Mouse (Mus musculus): Measurements from ENCODE around the gene Ten1. TPM values are rescaled to one million over a fixed set of nuclear protein-coding genes. Genes with fewer than 3 reads are reported as not detected.

The Ten1 gene
- total and polyA plus RNA-seq, 3 experiments: 70.4 to 76.5 (median 74.4) TPM

- TF ChIP-seq USF1 (IDR thresholded peaks at IDR 0.05; ENCODE audit: low read depth, low read length) (no peak), IRF4 (IDR thresholded peaks at IDR 0.05; ENCODE audit: low read depth, low read length) (no peak)
- Histone ChIP-seq H3K4me2 (ENCODE audit: insufficient read depth, low read depth, poor library complexity, severe bottlenecking) (no peak overlapping the region), H3K27ac (ENCODE audit: insufficient read depth, low read depth) (no peak overlapping the region), H3K9me3 (replicated peaks; ENCODE audit: low read length) (no peaks in the 10 kb centered on the region), H3K4me1 (ENCODE audit: control insufficient read depth in 1 of 2, insufficient read depth in 2 of 2) (peaks cover 2 to 21% of the 10 kb centered on the region in 2 experiments), H3K4me3 (replicated peaks in 1 of 3; ENCODE audit: low read depth in 2 of 3, low read length in 2 of 3, poor library complexity in 1 of 3) (no peak overlapping the region), H3K9ac (ENCODE audit: insufficient read depth, low read depth) (no peak overlapping the region), H3K36me3 (replicated peaks in 1 of 2; ENCODE audit: control insufficient read depth in 1 of 2, insufficient read depth in 1 of 2, low read length in 1 of 2) (peaks cover 13 to 39% of the 10 kb centered on the region in 2 experiments), H3K79me2 (replicated peaks; ENCODE audit: control insufficient read depth, extremely low read depth, insufficient read depth, poor library complexity, severe bottlenecking) (peaks cover 9% of the 10 kb centered on the region), H3K27me3 (replicated peaks) (no peaks in the 10 kb centered on the region)
- in situ Hi-C loops (cut with MboI; ENCODE audit: low pct_ligation_motif_present, low pct_unique_long_range_greater_than_20kb, low sequenced_read_pairs) (no loop called here), dilution Hi-C loops (cut with MboI; ENCODE audit: extremely low pct_ligation_motif_present, extremely low pct_unique_long_range_greater_than_20kb, low sequenced_read_pairs) (no loop called here)
- no peak for DNase-seq (ENCODE audit: extremely low read depth)
Measured at GRCm38 (mm10) chr11:116201151-116201550, 2.5 kb downstream of the Ten1 start.

DNA sequence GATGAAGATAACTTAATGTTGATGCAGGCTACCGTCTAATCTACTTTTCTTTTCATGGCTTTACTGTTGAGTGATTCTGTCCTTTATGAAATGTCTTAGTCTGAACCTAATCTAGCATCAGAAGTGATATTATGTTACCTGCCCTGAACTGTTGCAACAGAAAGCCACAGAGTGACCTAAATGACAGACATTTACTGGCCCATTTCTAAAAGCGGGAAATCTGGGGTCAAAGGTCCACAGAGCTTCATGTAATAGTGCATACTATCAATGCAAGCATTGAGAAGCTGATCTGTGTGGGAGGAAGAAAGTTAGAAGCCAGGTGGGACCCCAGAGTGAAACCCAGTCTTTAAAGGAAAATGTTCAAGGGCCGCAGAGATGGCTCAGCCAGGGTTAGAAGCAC is 4.5 kb downstream of the Ten1 start:
- Histone ChIP-seq H3K4me2 (ENCODE audit: insufficient read depth, low read depth, poor library complexity, severe bottlenecking) (no peak overlapping the region), H3K4me3 (replicated peaks in 1 of 3; ENCODE audit: low read depth in 2 of 3, low read length in 2 of 3, poor library complexity in 1 of 3) (no peak overlapping the region), H3K27me3 (replicated peaks) (no peaks in the 10 kb centered on the region), H3K9me3 (replicated peaks; ENCODE audit: low read length) (peaks cover 4% of the 10 kb centered on the region), H3K79me2 (replicated peaks; ENCODE audit: control insufficient read depth, extremely low read depth, insufficient read depth, poor library complexity, severe bottlenecking) (no peaks in the 10 kb centered on the region), H3K27ac (ENCODE audit: insufficient read depth, low read depth) (no peak overlapping the region), H3K9ac (ENCODE audit: insufficient read depth, low read depth) (no peak overlapping the region), H3K4me1 (ENCODE audit: control insufficient read depth in 1 of 2, insufficient read depth in 2 of 2) (peaks cover 0 to 15% of the 10 kb centered on the region in 2 experiments; a peak in 3 of 4 replicates), H3K36me3 (replicated peaks in 1 of 2; ENCODE audit: control insufficient read depth in 1 of 2, insufficient read depth in 1 of 2, low read length in 1 of 2) (peaks cover 26 to 49% of the 10 kb centered on the region in 2 experiments)
- dilution Hi-C loops (cut with MboI; ENCODE audit: extremely low pct_ligation_motif_present, extremely low pct_unique_long_range_greater_than_20kb, low sequenced_read_pairs): no loop called here
- in situ Hi-C loops (cut with MboI; ENCODE audit: low pct_ligation_motif_present, low pct_unique_long_range_greater_than_20kb, low sequenced_read_pairs): no loop called here
- TF ChIP-seq MEF2A (IDR thresholded peaks at IDR 0.05; ENCODE audit: borderline replicate concordance, low read depth, low read length) (no peak), CHD2 (IDR thresholded peaks at IDR 0.05; ENCODE audit: low read length) (no peak), TBP (conservative IDR thresholded peaks at IDR 0.05; ENCODE audit: low read depth, low read length) (no peak)
- no peak for DNase-seq (ENCODE audit: extremely low read depth)

DNA sequence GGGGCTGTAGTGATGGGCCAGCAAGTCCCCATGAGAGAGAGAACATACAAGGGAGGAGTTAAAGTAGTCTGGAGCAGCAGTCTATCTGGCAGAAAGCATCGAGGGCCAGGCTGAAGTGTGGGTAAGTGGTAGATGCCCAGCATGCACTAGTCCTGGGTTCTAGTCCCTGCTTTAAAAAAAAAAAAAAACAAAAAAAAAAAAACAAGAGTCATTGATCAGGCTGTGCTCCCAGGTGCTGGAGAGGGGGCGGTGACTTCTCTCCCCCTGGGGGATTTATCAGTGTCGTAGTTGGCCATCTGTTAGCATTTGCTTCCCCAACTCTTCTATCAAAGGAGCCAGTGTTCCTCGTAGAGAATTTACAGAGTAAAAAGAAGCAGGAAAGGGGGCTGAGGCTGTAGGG is 8.0 kb downstream of the Ten1 start:
- peaks cover 0 to 11% of the 10 kb centered on the region in 2 experiments; a peak in 3 of 4 replicates for H3K4me1 ChIP-seq (ENCODE audit: control insufficient read depth in 1 of 2, insufficient read depth in 2 of 2)
- H3K9ac ChIP-seq (ENCODE audit: insufficient read depth, low read depth): no peak overlapping the region
- no peak overlapping the region for H3K4me3 ChIP-seq (replicated peaks in 1 of 3; ENCODE audit: low read depth in 2 of 3, low read length in 2 of 3, poor library complexity in 1 of 3)
- dilution Hi-C loops (cut with MboI; ENCODE audit: extremely low pct_ligation_motif_present, extremely low pct_unique_long_range_greater_than_20kb, low sequenced_read_pairs) (no loop called here), in situ Hi-C loops (cut with MboI; ENCODE audit: low pct_ligation_motif_present, low pct_unique_long_range_greater_than_20kb, low sequenced_read_pairs) (no loop called here)
- H3K27ac ChIP-seq (ENCODE audit: insufficient read depth, low read depth): no peak overlapping the region
- no peaks in the 10 kb centered on the region for H3K27me3 ChIP-seq (replicated peaks)
- peaks cover 4% of the 10 kb centered on the region for H3K9me3 ChIP-seq (replicated peaks; ENCODE audit: low read length)
- TF ChIP-seq PAX5 (IDR thresholded peaks at IDR 0.05; ENCODE audit: low read length): no peak
- TF ChIP-seq ZNF384 (IDR thresholded peaks at IDR 0.05; ENCODE audit: low read depth, low read length): peak; percentile 68
- TF ChIP-seq MAX (IDR thresholded peaks at IDR 0.05; ENCODE audit: low read length): no peak
- DNase-seq (ENCODE audit: extremely low read depth): peak; percentile 30
- peaks cover 36 to 67% of the 10 kb centered on the region in 2 experiments for H3K36me3 ChIP-seq (replicated peaks in 1 of 2; ENCODE audit: control insufficient read depth in 1 of 2, insufficient read depth in 1 of 2, low read length in 1 of 2)
- no peak overlapping the region for H3K4me2 ChIP-seq (ENCODE audit: insufficient read depth, low read depth, poor library complexity, severe bottlenecking)
- H3K79me2 ChIP-seq (replicated peaks; ENCODE audit: control insufficient read depth, extremely low read depth, insufficient read depth, poor library complexity, severe bottlenecking): no peaks in the 10 kb centered on the region
